Mouse (Mus musculus): ENCODE results near the gene Tmem207. TPM values are rescaled to one million over a fixed set of nuclear protein-coding genes. Genes with fewer than 3 reads are reported as not detected.

Tmem207 gene
- polyA plus RNA-seq (2014; fragmentation: Illumina TruSeq; extraction: RNeasy Lipid Tissue Mini Kit (QIAGEN cat#74804); ENCODE audit: low read depth, low replicate concordance) = not detected

GRCm38 (mm10) chr16:26526669-26527068 is at the start of gene Tmem207:
Gene Tmem207 (minus strand): TSS chr16:26526769.

GRCm38 (mm10) chr16:26462835-26463234 is 63.7 kb downstream of the Tmem207 start, which contains the start of gene Cldn16:
Gene Cldn16 (plus strand): TSS chr16:26463135.

Other genes with a start within 250 kb of the Tmem207 start
- 50.8 TPM for gene Cldn1, start 154.9 kb downstream of the Tmem207 start, polyA plus RNA-seq (2014; fragmentation: Illumina TruSeq; extraction: RNeasy Lipid Tissue Mini Kit (QIAGEN cat#74804); ENCODE audit: low read depth, low replicate concordance)
- not detected for gene Cldn16, start 63.6 kb downstream of the Tmem207 start, polyA plus RNA-seq (2014; fragmentation: Illumina TruSeq; extraction: RNeasy Lipid Tissue Mini Kit (QIAGEN cat#74804); ENCODE audit: low read depth, low replicate concordance)
- 23.7 TPM for gene Il1rap, start 54.9 kb upstream of the Tmem207 start, polyA plus RNA-seq (2014; fragmentation: Illumina TruSeq; extraction: RNeasy Lipid Tissue Mini Kit (QIAGEN cat#74804); ENCODE audit: low read depth, low replicate concordance)

Data from adrenal gland, adult 10 weeks (tissue).